Mouse (Mus musculus): ENCODE data around the gene Larp7. TPM values are rescaled to one million over a fixed set of nuclear protein-coding genes. Genes with fewer than 3 reads are reported as not detected.

The Larp7 gene
- polyA plus RNA-seq, 1 experiment: 60.0 TPM

- Histone ChIP-seq H3K4me1 (ENCODE audit: control insufficient read depth, insufficient read depth, low read length) (no peaks in the 10 kb centered on the region), H3K4me3 (ENCODE audit: control insufficient read depth, low read depth, low read length) (no peak overlapping the region), H3K36me3 (ENCODE audit: control insufficient read depth, insufficient read depth, low read length) (no peaks in the 10 kb centered on the region), H3K27ac (ENCODE audit: control insufficient read depth, insufficient read depth, low read depth, low read length) (no peak overlapping the region), H3K27me3 (ENCODE audit: control insufficient read depth, insufficient read depth, low read length) (no peaks in the 10 kb centered on the region)
- TF ChIP-seq POLR2A (IDR thresholded peaks at IDR 0.05; ENCODE audit: control insufficient read depth, low read depth, low read length): no peak
- TF ChIP-seq CTCF (IDR thresholded peaks at IDR 0.05; ENCODE audit: control insufficient read depth, insufficient read depth, insufficient replicate concordance, low read depth, low read length): no peak
Measured at GRCm38 (mm10) chr3:127513699-127514098, 39.5 kb downstream of the Larp7 start.

DNA sequence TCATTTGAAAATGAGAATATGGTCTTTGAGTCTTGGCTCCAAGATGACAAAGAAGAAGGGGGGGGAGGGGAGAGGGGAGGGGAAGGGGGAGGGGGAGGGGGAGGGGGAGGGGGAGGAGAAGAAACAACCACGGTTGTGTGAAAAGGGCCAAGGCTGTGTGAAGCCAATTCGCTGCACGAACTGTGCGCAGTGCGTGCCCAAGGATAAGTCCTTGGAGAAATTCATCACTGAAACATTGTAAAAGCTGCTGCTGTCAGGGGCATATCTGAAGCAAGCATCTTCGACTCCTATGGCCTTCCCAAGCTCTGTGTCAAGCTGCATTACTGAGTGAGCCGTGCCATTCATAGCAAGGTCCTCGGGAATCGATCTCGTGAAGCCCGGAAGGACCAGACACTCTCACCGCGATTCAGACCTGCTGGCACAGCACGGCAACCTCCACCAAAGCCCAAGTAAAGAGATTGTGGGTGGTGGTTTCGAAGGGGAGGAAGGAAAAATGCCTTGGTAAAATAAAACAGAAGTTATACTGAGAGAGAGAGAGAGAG, 40.3 kb downstream of the Larp7 start:
- Histone ChIP-seq H3K27me3 (ENCODE audit: control insufficient read depth, insufficient read depth, low read length) (no peaks in the 10 kb centered on the region), H3K36me3 (ENCODE audit: control insufficient read depth, insufficient read depth, low read length) (no peaks in the 10 kb centered on the region), H3K4me1 (ENCODE audit: control insufficient read depth, insufficient read depth, low read length) (no peaks in the 10 kb centered on the region), H3K27ac (ENCODE audit: control insufficient read depth, insufficient read depth, low read depth, low read length) (no peak overlapping the region), H3K4me3 (ENCODE audit: control insufficient read depth, low read depth, low read length) (no peak overlapping the region)
- TF ChIP-seq CTCF (IDR thresholded peaks at IDR 0.05; ENCODE audit: control insufficient read depth, insufficient read depth, insufficient replicate concordance, low read depth, low read length) (no peak), POLR2A (IDR thresholded peaks at IDR 0.05; ENCODE audit: control insufficient read depth, low read depth, low read length) (no peak; the same call in 1 of the 2 replicates)

DNA sequence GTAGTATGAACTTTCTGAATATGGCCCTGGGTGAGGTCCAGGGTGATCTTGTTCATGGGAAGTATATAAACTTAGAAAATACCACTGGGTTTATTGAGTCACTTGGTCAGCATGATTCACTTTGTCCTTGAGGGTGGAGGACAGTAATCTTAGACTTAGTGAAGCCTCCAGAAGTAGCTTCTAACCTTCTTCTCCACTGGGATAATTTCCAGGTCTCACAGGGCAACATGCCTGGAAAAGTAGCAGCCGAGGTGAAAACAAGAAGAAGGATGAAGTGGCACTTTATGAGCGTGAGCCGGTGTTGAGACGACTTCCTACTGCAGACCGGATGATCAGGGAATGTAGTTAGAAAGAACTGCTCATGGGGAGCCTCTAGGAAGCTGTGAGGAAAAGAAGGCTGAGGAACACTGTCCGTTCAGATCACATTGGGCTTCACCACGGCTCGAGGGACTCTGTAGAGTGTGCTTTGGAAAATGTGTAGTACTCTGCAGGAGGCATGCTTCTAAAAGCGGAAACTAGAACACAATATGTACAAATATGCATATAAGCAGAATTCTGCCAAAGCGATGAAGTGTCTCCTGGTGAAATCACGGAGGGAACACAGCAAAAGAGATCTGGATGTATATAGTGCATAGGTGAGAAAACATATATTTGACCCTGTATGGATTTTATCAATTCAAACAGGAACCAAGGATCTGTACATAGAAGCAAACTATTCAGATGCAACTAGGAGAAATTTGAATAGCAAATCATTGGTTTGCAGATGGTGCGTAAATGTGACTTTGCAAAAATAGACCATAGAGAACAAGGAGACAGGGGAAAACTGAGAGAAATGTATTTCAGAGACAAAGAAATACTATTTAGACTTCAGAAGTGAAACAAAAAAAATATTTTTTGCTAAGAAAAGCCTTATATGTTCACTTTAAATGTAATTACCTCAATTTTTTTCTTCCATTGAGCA, 41.1 kb downstream of the Larp7 start:
- no peak for TF ChIP-seq CTCF (IDR thresholded peaks at IDR 0.05; ENCODE audit: control insufficient read depth, insufficient read depth, insufficient replicate concordance, low read depth, low read length)
- no peak for TF ChIP-seq POLR2A (IDR thresholded peaks at IDR 0.05; ENCODE audit: control insufficient read depth, low read depth, low read length)
- H3K4me1 ChIP-seq (ENCODE audit: control insufficient read depth, insufficient read depth, low read length): no peaks in the 10 kb centered on the region
- H3K27me3 ChIP-seq (ENCODE audit: control insufficient read depth, insufficient read depth, low read length): no peaks in the 10 kb centered on the region
- no peak overlapping the region for H3K4me3 ChIP-seq (ENCODE audit: control insufficient read depth, low read depth, low read length)
- H3K36me3 ChIP-seq (ENCODE audit: control insufficient read depth, insufficient read depth, low read length): no peaks in the 10 kb centered on the region
- no peak overlapping the region for H3K27ac ChIP-seq (ENCODE audit: control insufficient read depth, insufficient read depth, low read depth, low read length)

DNA sequence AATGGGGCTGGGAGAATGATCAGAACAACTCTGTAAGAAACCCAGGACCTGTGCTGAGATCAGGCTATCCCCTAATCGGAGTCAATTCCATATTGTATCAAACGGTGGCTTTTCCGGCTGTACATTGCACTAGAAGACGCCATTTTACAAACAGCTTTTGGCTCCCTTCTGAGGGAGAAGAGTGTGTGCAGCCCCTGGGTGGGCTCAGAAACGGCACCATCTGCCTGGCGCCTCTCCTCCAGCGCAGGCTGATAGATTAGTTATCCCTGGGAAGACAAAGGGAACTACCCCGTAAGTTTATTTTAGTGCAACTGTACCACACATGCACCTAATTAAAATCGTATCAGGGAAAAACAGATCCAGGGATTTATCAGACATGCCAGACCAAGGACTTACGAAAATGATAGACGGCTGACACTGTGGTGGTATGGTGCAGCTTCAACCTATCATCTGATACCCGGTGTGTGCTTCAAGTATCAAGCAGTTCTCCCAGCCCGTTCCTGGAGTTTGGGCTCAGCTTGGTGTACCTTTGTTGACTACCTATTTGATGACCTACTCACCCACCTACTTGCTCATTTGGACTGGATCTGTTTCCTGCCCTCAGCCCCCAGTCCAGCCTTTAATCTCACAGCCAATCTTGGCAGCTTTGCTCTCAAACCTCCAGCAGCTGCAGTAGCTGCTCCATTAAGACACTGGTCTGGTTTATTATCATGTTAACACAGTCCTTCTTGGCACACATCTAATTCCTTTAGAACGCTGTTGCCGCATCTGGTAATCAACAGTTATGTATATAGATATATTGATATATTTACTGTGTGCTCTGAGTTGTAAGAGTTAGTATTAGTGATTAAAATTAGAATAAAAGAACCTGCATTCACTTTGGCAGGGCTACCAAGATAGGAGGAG, 45.0 kb downstream of the Larp7 start:
- H3K27ac ChIP-seq (ENCODE audit: control insufficient read depth, insufficient read depth, low read depth, low read length): no peak overlapping the region

GRCm38 (mm10) chr3:127498742-127499400, 54.3 kb downstream of the Larp7 start, which contains the start of gene Ank2:
Ank2 (minus strand) TSS chr3:127499350.
- TF ChIP-seq POLR2A (IDR thresholded peaks at IDR 0.05; ENCODE audit: control insufficient read depth, low read depth, low read length): 0 out of 2 replicates have a peak, but pooled peaks have one; percentile 17
- TF ChIP-seq CTCF (IDR thresholded peaks at IDR 0.05; ENCODE audit: control insufficient read depth, insufficient read depth, insufficient replicate concordance, low read depth, low read length): no peak
- H3K27me3 ChIP-seq (ENCODE audit: control insufficient read depth, insufficient read depth, low read length): no peaks in the 10 kb centered on the region
- H3K27ac ChIP-seq (ENCODE audit: control insufficient read depth, insufficient read depth, low read depth, low read length): no peak within 1 kb of the TSS
- no peaks in the 10 kb centered on the region for H3K36me3 ChIP-seq (ENCODE audit: control insufficient read depth, insufficient read depth, low read length)
- H3K4me3 ChIP-seq (ENCODE audit: control insufficient read depth, low read depth, low read length): peak within 1 kb of the TSS; percentile 71
- H3K4me1 ChIP-seq (ENCODE audit: control insufficient read depth, insufficient read depth, low read length): peaks cover 9% of the 10 kb centered on the region

More for the DNA sequence above, 45.0 kb downstream of the Larp7 start:
- Histone ChIP-seq H3K27me3 (ENCODE audit: control insufficient read depth, insufficient read depth, low read length) (no peaks in the 10 kb centered on the region), H3K4me1 (ENCODE audit: control insufficient read depth, insufficient read depth, low read length) (no peaks in the 10 kb centered on the region), H3K4me3 (ENCODE audit: control insufficient read depth, low read depth, low read length) (no peak overlapping the region), H3K36me3 (ENCODE audit: control insufficient read depth, insufficient read depth, low read length) (no peaks in the 10 kb centered on the region)
- TF ChIP-seq CTCF (IDR thresholded peaks at IDR 0.05; ENCODE audit: control insufficient read depth, insufficient read depth, insufficient replicate concordance, low read depth, low read length): no peak
- no peak for TF ChIP-seq POLR2A (IDR thresholded peaks at IDR 0.05; ENCODE audit: control insufficient read depth, low read depth, low read length)

- Histone ChIP-seq H3K27me3 (ENCODE audit: control insufficient read depth, insufficient read depth, low read length) (no peaks in the 10 kb centered on the region), H3K27ac (ENCODE audit: control insufficient read depth, insufficient read depth, low read depth, low read length) (no peak overlapping the region), H3K4me3 (ENCODE audit: control insufficient read depth, low read depth, low read length) (peak overlapping the region; percentile 71), H3K4me1 (ENCODE audit: control insufficient read depth, insufficient read depth, low read length) (peaks cover 9% of the 10 kb centered on the region), H3K36me3 (ENCODE audit: control insufficient read depth, insufficient read depth, low read length) (no peaks in the 10 kb centered on the region)
- TF ChIP-seq CTCF (IDR thresholded peaks at IDR 0.05; ENCODE audit: control insufficient read depth, insufficient read depth, insufficient replicate concordance, low read depth, low read length): no peak
Measured at GRCm38 (mm10) chr3:127498197-127498741, 54.9 kb downstream of the Larp7 start.

All from testis, adult 2 months (tissue).